Mouse (Mus musculus) lung, adult 2 months (tissue): ENCODE results near the gene Srp68.

Experiments
- CTCF ChIP-seq: fragments of 200-500 bp; IDR thresholded peaks from 2 replicates; pipeline ENCODE4 v1.5.1; 2011; ENCODE audit warnings: mild to moderate bottlenecking, low read length, control low read depth; ENCODE audit not compliant: insufficient read depth
- POLR2A ChIP-seq: fragments of 200-500 bp; IDR thresholded peaks from 2 replicates; pipeline ENCODE4 v1.6.1; 2011; ENCODE audit warnings: low read depth, mild to moderate bottlenecking, control low read depth, low read length, borderline replicate concordance; ENCODE audit errors: extremely low read depth

DNA sequence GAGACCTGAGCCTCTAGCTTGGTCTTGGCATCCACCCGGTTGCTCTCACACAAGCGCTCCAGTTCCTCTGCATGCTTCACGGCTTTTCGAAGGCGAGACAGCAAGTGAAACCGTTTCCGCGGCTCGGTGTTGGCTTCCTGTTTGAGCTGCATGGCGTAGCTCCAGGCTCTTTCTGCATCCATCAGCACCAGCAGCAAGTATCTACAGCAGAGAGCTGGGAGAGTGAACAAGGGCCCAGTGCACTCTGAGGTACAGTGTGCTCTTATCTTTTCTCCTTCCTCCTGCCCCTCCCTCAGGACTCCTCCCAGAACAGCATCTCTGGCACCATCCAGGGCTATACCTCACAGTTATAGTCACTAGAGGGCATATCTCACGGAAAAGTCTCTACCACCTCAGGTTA, 8.7 kb downstream of the Srp68 start:
- TF ChIP-seq POLR2A (no peak), CTCF (no peak)
